Mouse (Mus musculus): ENCODE data around the gene Cdc42se1.

Cdc42se1 gene

DNA sequence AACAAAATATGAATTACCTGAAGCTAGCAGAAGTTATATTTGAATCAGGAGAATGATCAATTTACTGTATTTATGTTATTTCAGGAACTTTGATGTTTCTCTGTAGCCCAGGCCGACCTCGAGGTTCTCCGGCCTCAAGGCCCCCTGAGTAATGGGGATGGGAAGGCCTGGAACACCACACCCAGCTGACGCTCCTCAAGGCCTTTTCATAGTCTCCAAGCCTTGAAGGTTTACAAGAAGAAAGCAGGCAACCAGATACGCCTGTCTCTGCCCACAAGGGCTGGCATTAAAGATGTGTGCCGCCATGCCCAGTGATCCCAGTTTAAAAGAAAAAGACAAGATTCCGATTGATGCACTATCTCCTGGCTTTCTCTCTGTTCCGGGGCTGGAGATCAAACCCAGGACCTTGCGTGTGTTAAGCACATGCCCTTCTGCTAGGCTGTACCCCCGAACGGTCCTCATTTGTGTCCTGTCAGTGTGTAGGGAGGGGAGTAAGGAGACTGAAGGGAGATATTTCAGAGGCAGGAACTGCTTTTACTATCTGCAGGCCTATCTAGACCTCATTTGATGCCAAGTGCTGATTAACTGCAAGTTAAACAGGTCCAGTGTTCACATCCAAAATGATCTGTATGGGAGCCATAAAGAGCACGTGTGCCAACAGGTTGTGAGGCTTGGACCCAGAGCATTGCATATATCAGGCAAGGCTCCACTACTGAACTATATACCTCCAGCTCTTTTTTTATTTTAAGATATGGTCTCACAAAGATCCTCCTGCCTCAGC is 56.2 kb downstream of the Cdc42se1 start:
- DNase-seq (ENCODE audit: extremely low spot score), result no peak

DNA sequence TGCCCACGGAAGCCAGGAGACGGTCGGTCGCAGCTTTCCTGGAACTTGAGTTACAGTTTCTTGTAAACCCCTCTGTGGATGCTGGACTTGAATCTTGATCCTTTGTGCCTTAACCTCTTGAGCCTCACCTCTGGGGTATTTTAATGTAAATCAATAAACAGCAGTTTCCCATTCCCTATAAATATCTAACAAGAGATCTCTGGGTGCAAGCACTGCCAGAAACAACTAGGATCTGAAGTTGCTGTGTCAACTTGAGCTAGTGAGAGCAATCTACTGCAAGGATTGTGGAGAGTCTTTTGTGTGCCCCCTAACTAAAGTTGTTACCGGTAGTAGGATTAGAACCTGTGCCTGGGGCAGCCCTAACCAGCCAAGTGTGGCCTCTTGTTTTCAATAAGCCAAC is 56.9 kb downstream of the Cdc42se1 start:
- no peak for DNase-seq (ENCODE audit: extremely low spot score)
